8 mouse cellular contexts compared by ENCODE assay signal in genomic region chr4:139336822-139337483, GRCm38 (mm10). TPM values are rescaled to one million over a fixed set of nuclear protein-coding genes. Genes with fewer than 3 reads are reported as not detected.
DNase-seq lines count a peak whose midpoint lies in the region; ATAC-seq and TF ChIP-seq lines count a peak whose summit lies in the region.

No protein-coding gene starts in this region.

- H3K36me3 ChIP-seq in embryonic facial prominence, embryonic 14.5 days (ENCODE audit: control insufficient read depth, insufficient read depth, low read length) = no peaks in the 10 kb centered on the region
- no peaks in the 10 kb centered on the region for H3K36me3 ChIP-seq in heart, embryonic 11.5 days (ENCODE audit: control insufficient read depth, insufficient read depth, low read length)
- H3K36me3 ChIP-seq in liver, embryonic 13.5 days = no peaks in the 10 kb centered on the region
- H3K36me3 ChIP-seq in neural tube, embryonic 12.5 days = no peaks in the 10 kb centered on the region
- no peaks in the 10 kb centered on the region for H3K36me3 ChIP-seq in testis, adult 2 months (ENCODE audit: control insufficient read depth, insufficient read depth, low read length)

- 0 out of 2 replicates have a peak overlapping the region, but pooled peaks have one; percentile 37 for H3K9ac ChIP-seq in embryonic facial prominence, embryonic 14.5 days (ENCODE audit: low read depth, low read length)
- H3K9ac ChIP-seq in heart, embryonic 11.5 days (ENCODE audit: low read depth, low read length) = peak overlapping the region; percentile 56; the same call in 1 of the 2 replicates
- peak overlapping the region; percentile 83 for H3K9ac ChIP-seq in liver, embryonic 13.5 days
- no peak overlapping the region for H3K9ac ChIP-seq in neural tube, embryonic 12.5 days

- 27% methylated on average over 23 of the region's 24 CpGs for WGBS in embryonic facial prominence, embryonic 14.5 days
- WGBS in heart, embryonic 11.5 days (ENCODE audit: insufficient replicate concordance) = 10% methylated on average over 24 of the region's 24 CpGs
- 9% methylated on average over 24 of the region's 24 CpGs for WGBS in liver, embryonic 13.5 days (ENCODE audit: insufficient replicate concordance)
- WGBS in neural tube, embryonic 12.5 days = 29% methylated on average over 24 of the region's 24 CpGs

- H3K9me3 ChIP-seq in embryonic facial prominence, embryonic 14.5 days (ENCODE audit: control insufficient read depth, low read length) = no peaks in the 10 kb centered on the region
- no peaks in the 10 kb centered on the region for H3K9me3 ChIP-seq in heart, embryonic 11.5 days (replicated peaks; ENCODE audit: control insufficient read depth, low read length)
- no peaks in the 10 kb centered on the region for H3K9me3 ChIP-seq in liver, embryonic 13.5 days (replicated peaks)
- no peaks in the 10 kb centered on the region for H3K9me3 ChIP-seq in neural tube, embryonic 12.5 days

- H3K27me3 ChIP-seq in embryonic facial prominence, embryonic 14.5 days (replicated peaks; ENCODE audit: control insufficient read depth, insufficient read depth, low read length) = 0 out of 2 replicates have a peak, but pooled peaks cover 7% of the 10 kb centered on the region
- H3K27me3 ChIP-seq in heart, embryonic 11.5 days (ENCODE audit: control insufficient read depth, insufficient read depth, low read length) = peaks cover 11% of the 10 kb centered on the region
- H3K27me3 ChIP-seq in liver, embryonic 13.5 days = no peaks in the 10 kb centered on the region
- peaks cover 6% of the 10 kb centered on the region for H3K27me3 ChIP-seq in neural tube, embryonic 12.5 days (replicated peaks)
- H3K27me3 ChIP-seq in testis, adult 2 months (ENCODE audit: control insufficient read depth, insufficient read depth, low read length) = no peaks in the 10 kb centered on the region

- TF ChIP-seq CTCF in testis, adult 2 months (IDR thresholded peaks at IDR 0.05; ENCODE audit: control insufficient read depth, insufficient read depth, insufficient replicate concordance, low read depth, low read length) = peak; percentile 91; the same call in 1 of the 2 replicates

- peak; percentile 57 to 68 for DNase-seq in adrenal gland, postnatal 4 days (ENCODE audit: low spot score in 2 of 2)
- DNase-seq in embryonic facial prominence, embryonic 14.5 days (ENCODE audit: low spot score) = peak; percentile 77
- peak; percentile 87 for DNase-seq in kidney, adult 9 months
- DNase-seq in liver, embryonic 13.5 days = peak; percentile 88

- H3K4me2 ChIP-seq in embryonic facial prominence, embryonic 14.5 days (ENCODE audit: low read depth, low read length) = peak overlapping the region; percentile 49
- peak overlapping the region; percentile 69 for H3K4me2 ChIP-seq in heart, embryonic 11.5 days
- peak overlapping the region; percentile 90 for H3K4me2 ChIP-seq in liver, embryonic 13.5 days
- peak overlapping the region; percentile 41 for H3K4me2 ChIP-seq in neural tube, embryonic 12.5 days (replicated peaks)

- H3K4me1 ChIP-seq in embryonic facial prominence, embryonic 14.5 days (ENCODE audit: control insufficient read depth, insufficient read depth, low read length) = no peaks in the 10 kb centered on the region
- H3K4me1 ChIP-seq in heart, embryonic 11.5 days (ENCODE audit: control insufficient read depth, insufficient read depth, low read length) = no peaks in the 10 kb centered on the region
- H3K4me1 ChIP-seq in liver, embryonic 13.5 days (replicated peaks) = peaks cover 57% of the 10 kb centered on the region
- H3K4me1 ChIP-seq in neural tube, embryonic 12.5 days = no peaks in the 10 kb centered on the region
- peaks cover 8% of the 10 kb centered on the region for H3K4me1 ChIP-seq in testis, adult 2 months (ENCODE audit: control insufficient read depth, insufficient read depth, low read length)

- peak; percentile 99 for ATAC-seq in CD4-positive, CD25-positive, alpha-beta regulatory T cell, adult 4 months
- ATAC-seq in embryonic facial prominence, embryonic 14.5 days (ENCODE audit: low read depth) = 0 out of 2 replicates have a peak, but pooled peaks have one; percentile 47
- peak; percentile 74 for ATAC-seq in heart, embryonic 11.5 days (replicated peaks; ENCODE audit: insufficient number of reproducible peaks, low FRiP score, low TSS enrichment)
- ATAC-seq in liver, embryonic 13.5 days (ENCODE audit: low read depth) = peak; percentile 69
- ATAC-seq in neural tube, embryonic 12.5 days (ENCODE audit: low FRiP score, low read depth) = no peak

- 0 out of 2 replicates have a peak, but pooled peaks have one; percentile 35 for TF ChIP-seq POLR2A in testis, adult 2 months (IDR thresholded peaks at IDR 0.05; ENCODE audit: control insufficient read depth, low read depth, low read length)

- H3K27ac ChIP-seq in embryonic facial prominence, embryonic 14.5 days (replicated peaks; ENCODE audit: low read depth, low read length) = no peak overlapping the region
- H3K27ac ChIP-seq in heart, embryonic 11.5 days (ENCODE audit: low read depth, low read length) = peak overlapping the region; percentile 62; the same call in 1 of the 2 replicates
- H3K27ac ChIP-seq in liver, embryonic 13.5 days = peak overlapping the region; percentile 99
- H3K27ac ChIP-seq in neural tube, embryonic 12.5 days = no peak overlapping the region
- peak overlapping the region; percentile 63; the same call in 1 of the 2 replicates for H3K27ac ChIP-seq in testis, adult 2 months (ENCODE audit: control insufficient read depth, insufficient read depth, low read depth, low read length)

- H3K4me3 ChIP-seq in embryonic facial prominence, embryonic 14.5 days (ENCODE audit: low read depth, low read length) = peak overlapping the region; percentile 18
- H3K4me3 ChIP-seq in heart, embryonic 11.5 days (ENCODE audit: low read depth, low read length) = peak overlapping the region; percentile 37
- H3K4me3 ChIP-seq in liver, embryonic 13.5 days (replicated peaks) = peak overlapping the region; percentile 66
- 0 out of 2 replicates have a peak overlapping the region, but pooled peaks have one; percentile 5 for H3K4me3 ChIP-seq in neural tube, embryonic 12.5 days
- peak overlapping the region; percentile 76 for H3K4me3 ChIP-seq in testis, adult 2 months (ENCODE audit: control insufficient read depth, low read depth, low read length)

RNA-seq across cellular contexts. Expression of gene Mrto4, which starts 15.4 kb away (rescaled TPM):
- polyA plus RNA-seq in CD4-positive, CD25-positive, alpha-beta regulatory T cell, adult 4 months (2017; shearing (Covaris generic)) = 10 to 100 TPM; 49.4 to 61.5 TPM
- total RNA-seq in adrenal gland, postnatal 4 days (2021) = 10 to 100 TPM; 71.0 to 71.8 TPM
- polyA plus RNA-seq in embryonic facial prominence, embryonic 14.5 days (2014; fragmentation: Nextera tagmentation; extraction: Ambion mirVana) = 92.5 and 99.5 TPM in 2 replicates
- polyA plus RNA-seq in heart, embryonic 11.5 days (2014; fragmentation: Nextera tagmentation; extraction: Ambion mirVana) = 88.6 and 98.2 TPM in 2 replicates
- 141 and 147 TPM in 2 replicates for polyA plus RNA-seq in liver, embryonic 13.5 days (2015; fragmentation: Nextera tagmentation; extraction: Ambion mirVana)
- 97.8 and 104 TPM in 2 replicates for polyA plus RNA-seq in neural tube, embryonic 12.5 days (2016; fragmentation: Nextera tagmentation; extraction: Ambion mirVana)
- polyA plus RNA-seq in testis, adult 2 months (2012; rRNA removed) = 90.5 TPM in 2 replicates

RNA-seq across cellular contexts. Expression of gene Emc1, which starts 15.4 kb away (rescaled TPM):
- 10 to 100 TPM; 25.0 to 39.0 TPM for polyA plus RNA-seq in CD4-positive, CD25-positive, alpha-beta regulatory T cell, adult 4 months (2017; shearing (Covaris generic))
- 10 to 100 TPM; 53.9 to 58.1 TPM for total RNA-seq in adrenal gland, postnatal 4 days (2021)
- polyA plus RNA-seq in embryonic facial prominence, embryonic 14.5 days (2014; fragmentation: Nextera tagmentation; extraction: Ambion mirVana) = 14.1 and 15.3 TPM in 2 replicates
- 31.8 and 38.4 TPM in 2 replicates for polyA plus RNA-seq in heart, embryonic 11.5 days (2014; fragmentation: Nextera tagmentation; extraction: Ambion mirVana)
- 15.4 and 17.8 TPM in 2 replicates for polyA plus RNA-seq in liver, embryonic 13.5 days (2015; fragmentation: Nextera tagmentation; extraction: Ambion mirVana)
- 42.3 and 43.6 TPM in 2 replicates for polyA plus RNA-seq in neural tube, embryonic 12.5 days (2016; fragmentation: Nextera tagmentation; extraction: Ambion mirVana)
- polyA plus RNA-seq in testis, adult 2 months (2012; rRNA removed) = 12.6 and 14.4 TPM in 2 replicates

RNA-seq across cellular contexts. Expression of gene Ubr4, which starts 15.5 kb away (rescaled TPM):
- 10 to 100 TPM; 53.5 to 64.8 TPM for polyA plus RNA-seq in CD4-positive, CD25-positive, alpha-beta regulatory T cell, adult 4 months (2017; shearing (Covaris generic))
- 100 to 1,000 TPM; 114 to 124 TPM for total RNA-seq in adrenal gland, postnatal 4 days (2021)
- 72.4 and 77.5 TPM in 2 replicates for polyA plus RNA-seq in embryonic facial prominence, embryonic 14.5 days (2014; fragmentation: Nextera tagmentation; extraction: Ambion mirVana)
- 69.0 and 71.5 TPM in 2 replicates for polyA plus RNA-seq in heart, embryonic 11.5 days (2014; fragmentation: Nextera tagmentation; extraction: Ambion mirVana)
- 33.8 and 34.5 TPM in 2 replicates for polyA plus RNA-seq in liver, embryonic 13.5 days (2015; fragmentation: Nextera tagmentation; extraction: Ambion mirVana)
- 78.3 and 82.8 TPM in 2 replicates for polyA plus RNA-seq in neural tube, embryonic 12.5 days (2016; fragmentation: Nextera tagmentation; extraction: Ambion mirVana)
- 312 and 351 TPM in 2 replicates for polyA plus RNA-seq in testis, adult 2 months (2012; rRNA removed)

RNA-seq across cellular contexts. Expression of gene Akr7a5, which starts 26.4 kb away (rescaled TPM):
- 1 to 10 TPM; 9.1 TPM for polyA plus RNA-seq in CD4-positive, CD25-positive, alpha-beta regulatory T cell, adult 4 months (2017; shearing (Covaris generic))
- total RNA-seq in adrenal gland, postnatal 4 days (2021) = 10 to 100 TPM; 63.6 to 67.5 TPM
- 68.6 and 78.9 TPM in 2 replicates for polyA plus RNA-seq in embryonic facial prominence, embryonic 14.5 days (2014; fragmentation: Nextera tagmentation; extraction: Ambion mirVana)
- polyA plus RNA-seq in heart, embryonic 11.5 days (2014; fragmentation: Nextera tagmentation; extraction: Ambion mirVana) = 51.1 and 53.7 TPM in 2 replicates
- polyA plus RNA-seq in liver, embryonic 13.5 days (2015; fragmentation: Nextera tagmentation; extraction: Ambion mirVana) = 39.8 and 40.0 TPM in 2 replicates
- 62.8 and 64.7 TPM in 2 replicates for polyA plus RNA-seq in neural tube, embryonic 12.5 days (2016; fragmentation: Nextera tagmentation; extraction: Ambion mirVana)
- polyA plus RNA-seq in testis, adult 2 months (2012; rRNA removed) = 19.7 and 20.7 TPM in 2 replicates

RNA-seq across cellular contexts. Expression of gene Pqlc2, which starts 26.4 kb away (rescaled TPM):
- 10 to 100 TPM; 10.4 to 10.8 TPM for polyA plus RNA-seq in CD4-positive, CD25-positive, alpha-beta regulatory T cell, adult 4 months (2017; shearing (Covaris generic))
- 10 to 100 TPM in 1 of 2 experiments, 1 to 10 TPM in 1; 9.8 to 10.6 TPM for total RNA-seq in adrenal gland, postnatal 4 days (2021)
- 10.9 and 12.3 TPM in 2 replicates for polyA plus RNA-seq in embryonic facial prominence, embryonic 14.5 days (2014; fragmentation: Nextera tagmentation; extraction: Ambion mirVana)
- 11.3 and 12.8 TPM in 2 replicates for polyA plus RNA-seq in heart, embryonic 11.5 days (2014; fragmentation: Nextera tagmentation; extraction: Ambion mirVana)
- polyA plus RNA-seq in liver, embryonic 13.5 days (2015; fragmentation: Nextera tagmentation; extraction: Ambion mirVana) = 9.7 and 10.3 TPM in 2 replicates
- 12.7 and 14.2 TPM in 2 replicates for polyA plus RNA-seq in neural tube, embryonic 12.5 days (2016; fragmentation: Nextera tagmentation; extraction: Ambion mirVana)
- polyA plus RNA-seq in testis, adult 2 months (2012; rRNA removed) = 5.5 and 5.7 TPM in 2 replicates

Comparison
In these comparisons a context has a peak if more than half of its experiments do, and no peak if none do; other contexts are left out.
1. H3K27ac ChIP-seq: peak in heart, embryonic 11.5 days (single experiment), liver, embryonic 13.5 days (single experiment) and testis, adult 2 months (single experiment); none in embryonic facial prominence, embryonic 14.5 days (single experiment) and neural tube, embryonic 12.5 days (single experiment).
2. H3K4me3 ChIP-seq: peak in every context shown above with its lines; median percentile 76 in testis, adult 2 months; 66 in liver, embryonic 13.5 days; 37 in heart, embryonic 11.5 days; 18 in embryonic facial prominence, embryonic 14.5 days; 5 in neural tube, embryonic 12.5 days.
3. Peak in every context shown above with its lines, with median percentiles within 50 percentile points of each other: DNase-seq and H3K4me2 ChIP-seq.